Mouse (Mus musculus) megakaryocyte, adult 5-6 weeks (primary cell): ENCODE data around the gene Zfp385c. TPM values are rescaled to one million over a fixed set of nuclear protein-coding genes. Genes with fewer than 3 reads are reported as not detected.

Source experiments
- total RNA-seq, 2 experiments: library from RNA; stranded (forward) in 1 of 2; stranded (reverse) in 1 of 2; fragments of 153-499, 151-499 nt in 1 of 2; fragments of 221-1000, 200-1000 nt in 1 of 2; gene quantifications; 2 replicates each; pipeline versions ENCODE4 v1.2.3 to v1.2.4; 2015 to 2017

Zfp385c gene
- total RNA-seq, 2 experiments from 2014 or later = not detected

Other genes starting within 250 kb of the Zfp385c start
- 5.9 and 8.1 TPM in 2 replicates for gene Klhl11, start 219.7 kb downstream of the Zfp385c start, total RNA-seq (2015)
- gene Klhl11, start 219.7 kb downstream of the Zfp385c start, total RNA-seq (2017) = 14.5 and 14.8 TPM in 2 replicates
- 80.6 and 90.8 TPM in 2 replicates for gene Acly, start 164.5 kb downstream of the Zfp385c start, total RNA-seq (2015)
- gene Acly, start 164.5 kb downstream of the Zfp385c start, total RNA-seq (2017) = 100 and 105 TPM in 2 replicates
- gene Ttc25, start 146.8 kb downstream of the Zfp385c start, total RNA-seq (2015) = 0.16 and 0.96 TPM in 2 replicates
- not detected in 2 replicates for gene Ttc25, start 146.8 kb downstream of the Zfp385c start, total RNA-seq (2017)
- gene Cnp, start 117.6 kb downstream of the Zfp385c start, total RNA-seq (2015) = 9.5 and 11.3 TPM in 2 replicates
- 22.2 and 23.9 TPM in 2 replicates for gene Cnp, start 117.6 kb downstream of the Zfp385c start, total RNA-seq (2017)
- 47.7 and 52.7 TPM in 2 replicates for gene Nkiras2, start 73.2 kb downstream of the Zfp385c start, total RNA-seq (2015)
- 36.0 and 45.5 TPM in 2 replicates for gene Nkiras2, start 73.2 kb downstream of the Zfp385c start, total RNA-seq (2017)
- gene Dnajc7, start 72.3 kb downstream of the Zfp385c start, total RNA-seq (2015) = 98.1 and 124 TPM in 2 replicates
- 145 and 172 TPM in 2 replicates for gene Dnajc7, start 72.3 kb downstream of the Zfp385c start, total RNA-seq (2017)
- gene Dhx58, start 11.8 kb upstream of the Zfp385c start, total RNA-seq (2015) = 23.7 and 24.9 TPM in 2 replicates
- gene Dhx58, start 11.8 kb upstream of the Zfp385c start, total RNA-seq (2017) = 36.9 and 50.9 TPM in 2 replicates
- 11.0 and 11.5 TPM in 2 replicates for gene Kat2a, start 20.0 kb upstream of the Zfp385c start, total RNA-seq (2015)
- 8.7 and 9.0 TPM in 2 replicates for gene Kat2a, start 20.0 kb upstream of the Zfp385c start, total RNA-seq (2017)
- not detected in 2 replicates for gene Hspb9, start 21.4 kb upstream of the Zfp385c start, total RNA-seq (2015)
- 0.65 TPM in 1 of 2 replicates, not detected in the other for gene Hspb9, start 21.4 kb upstream of the Zfp385c start, total RNA-seq (2017)
- 167 and 170 TPM in 2 replicates for gene Rab5c, start 45.8 kb upstream of the Zfp385c start, total RNA-seq (2015)
- gene Rab5c, start 45.8 kb upstream of the Zfp385c start, total RNA-seq (2017) = 136 and 142 TPM in 2 replicates
- not detected in 2 replicates for gene Kcnh4, start 67.5 kb upstream of the Zfp385c start, total RNA-seq (2015)
- not detected in 2 replicates for gene Kcnh4, start 67.5 kb upstream of the Zfp385c start, total RNA-seq (2017)
- not detected in 2 replicates for gene Hcrt, start 70.5 kb upstream of the Zfp385c start, total RNA-seq (2015)
- not detected in 2 replicates for gene Hcrt, start 70.5 kb upstream of the Zfp385c start, total RNA-seq (2017)
- gene Ghdc, start 78.5 kb upstream of the Zfp385c start, total RNA-seq (2015) = 4.6 and 5.6 TPM in 2 replicates
- 4.6 and 6.6 TPM in 2 replicates for gene Ghdc, start 78.5 kb upstream of the Zfp385c start, total RNA-seq (2017)
- gene Stat5b, start 158.3 kb upstream of the Zfp385c start, total RNA-seq (2015) = 40.9 and 47.6 TPM in 2 replicates
- gene Stat5b, start 158.3 kb upstream of the Zfp385c start, total RNA-seq (2017) = 50.6 and 53.2 TPM in 2 replicates
- 20.0 and 22.5 TPM in 2 replicates for gene Stat5a, start 166.9 kb upstream of the Zfp385c start, total RNA-seq (2015)
- 22.5 and 23.7 TPM in 2 replicates for gene Stat5a, start 166.9 kb upstream of the Zfp385c start, total RNA-seq (2017)
- 61.5 and 79.5 TPM in 2 replicates for gene Stat3, start 247.1 kb upstream of the Zfp385c start, total RNA-seq (2015)
- gene Stat3, start 247.1 kb upstream of the Zfp385c start, total RNA-seq (2017) = 103 and 184 TPM in 2 replicates